Mouse (Mus musculus) c-Kit-negative CD71-positive TER-119-positive erythroid progenitor cells, embryonic 14.5 days (primary cell): ENCODE measurements around the gene Vmn1r60.
"Not testable (repeated sequence)": the region's sequence is repeated elsewhere in the genome, so short reads cannot be mapped to it uniquely, and the experiment has no call there.

Source experiments
- DNase-seq: peaks from one replicate; pipeline ENCODE4 v3.0.0-alpha.2; 2013; ENCODE audit warnings: low read depth, low spot score

The Vmn1r60 gene

DNA sequence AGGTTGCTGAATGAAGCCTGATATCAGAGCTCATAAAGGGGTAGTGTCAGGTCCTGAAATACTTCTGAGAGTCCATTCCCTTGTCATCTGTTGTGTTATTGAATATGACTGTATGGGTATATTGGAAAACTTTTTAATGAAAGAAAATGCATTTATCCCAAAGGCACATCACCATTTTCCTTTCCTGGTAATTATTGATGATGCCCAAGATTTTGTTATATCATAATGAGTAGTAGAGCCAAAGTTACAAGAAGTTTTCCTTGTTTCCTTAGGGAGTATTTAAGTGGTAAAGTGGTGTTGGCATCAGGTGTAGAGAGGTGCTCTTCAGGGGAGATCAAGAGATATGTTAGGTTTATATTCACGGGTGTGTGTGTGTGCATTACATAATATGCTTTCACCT is at the start of gene Vmn1r60:
Gene Vmn1r60, minus strand, starts transcription at position 101 of the 400 bp plus-strand sequence.
- not testable (repeated sequence) for DNase-seq

DNA sequence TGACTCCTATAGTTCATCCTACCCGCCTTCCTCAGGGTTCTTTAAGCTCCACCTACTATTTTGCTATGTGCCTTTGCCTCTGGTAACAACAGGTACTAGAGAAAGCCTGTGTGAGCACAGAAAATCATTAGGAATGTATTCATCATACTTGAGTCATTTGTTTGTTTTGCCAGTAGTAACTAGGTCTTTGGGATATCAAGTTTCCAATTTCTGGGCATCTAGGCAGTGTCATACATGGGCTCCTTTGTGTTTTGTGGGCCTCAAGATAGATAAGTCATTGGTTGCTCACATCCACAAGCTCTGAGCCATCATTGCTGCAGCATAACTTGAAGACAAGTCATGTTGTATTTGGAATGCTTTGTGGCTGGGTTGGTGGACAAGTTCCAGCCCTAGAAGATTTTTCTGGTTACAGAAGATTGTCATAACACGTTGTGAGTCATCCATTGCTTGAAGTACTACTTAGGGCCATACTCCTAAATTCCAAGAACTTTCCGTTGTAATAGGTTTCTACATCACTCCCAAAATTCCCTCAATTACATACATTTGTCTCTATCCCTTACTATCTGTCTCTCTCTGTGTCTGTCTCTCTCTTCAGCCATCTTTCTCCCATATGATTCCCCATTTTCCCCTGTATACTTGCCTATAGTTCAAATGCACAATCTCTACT is 6.2 kb downstream of the Vmn1r60 start:
- DNase-seq: not testable (repeated sequence)

DNA sequence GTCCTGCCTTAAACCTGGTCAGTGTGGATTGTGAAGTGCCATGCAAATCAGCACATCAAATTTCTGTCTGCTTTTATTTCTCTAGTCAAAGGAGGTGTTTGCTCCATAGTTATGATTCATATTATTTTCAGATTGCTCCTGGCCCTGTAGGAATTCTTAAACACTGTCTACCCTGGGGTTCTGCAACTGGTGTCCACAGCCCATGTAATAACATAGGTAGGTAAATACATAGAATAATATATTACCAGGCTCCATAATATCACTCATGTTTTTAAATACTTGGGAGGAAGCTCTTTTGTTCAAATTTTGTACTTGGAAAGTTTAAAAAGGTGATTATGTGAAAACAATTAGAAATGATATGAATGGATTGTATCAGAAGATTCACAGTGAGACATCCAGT is 53.3 kb downstream of the Vmn1r60 start, which contains the start of gene Vmn2r28:
Gene Vmn2r28, minus strand, starts transcription at position 101 of the 400 bp plus-strand sequence.
- DNase-seq: not testable (repeated sequence)
